Mouse (Mus musculus) spleen, postnatal 36 days (tissue): ENCODE data around the gene Raf1.
A peak's percentile ranks its signal among the peaks of the same experiment; 100 is the strongest.
"Not testable (repeated sequence)": the region's sequence is repeated elsewhere in the genome, so short reads cannot be mapped to it uniquely, and the experiment has no call there.

Source experiments
- DNase-seq, 2 experiments: peaks; one replicate each; pipeline ENCODE4 v3.0.0; 2022; ENCODE audit warnings: low spot score in 2 of 2, mixed read lengths in 1 of 2

Raf1 gene

GRCm38 (mm10) chr6:115681066-115681465 is 4.6 kb upstream of the Raf1 start:
- no peak for DNase-seq

GRCm38 (mm10) chr6:115678012-115678411 is 1.6 kb upstream of the Raf1 start:
- no peak for DNase-seq

- DNase-seq: no peak
These were observed 1.0 kb upstream of the Raf1 start for GRCm38 (mm10) chr6:115677441-115677840.

- peak; percentile 55 to 58 for DNase-seq
These were observed 713 bp downstream of the Raf1 start for GRCm38 (mm10) chr6:115675508-115676336.

GRCm38 (mm10) chr6:115675166-115675507 is 1.3 kb downstream of the Raf1 start:
- DNase-seq: no peak

GRCm38 (mm10) chr6:115674316-115674715 is 2.1 kb downstream of the Raf1 start:
- no peak for DNase-seq

GRCm38 (mm10) chr6:115672700-115673099 is 3.7 kb downstream of the Raf1 start:
- DNase-seq: no peak

GRCm38 (mm10) chr6:115666641-115667040 is 9.8 kb downstream of the Raf1 start:
- peak in 1 of 2 experiments; percentile 30 for DNase-seq

- DNase-seq: no peak
These were observed 12.2 kb downstream of the Raf1 start for GRCm38 (mm10) chr6:115664268-115664667.

- no peak for DNase-seq
These were observed 17.6 kb downstream of the Raf1 start for GRCm38 (mm10) chr6:115658802-115659201.

GRCm38 (mm10) chr6:115653939-115654338 is 22.5 kb downstream of the Raf1 start:
- no peak for DNase-seq

GRCm38 (mm10) chr6:115651719-115652118 is 24.7 kb downstream of the Raf1 start:
- DNase-seq: no peak

- DNase-seq: peak; percentile 21 to 32
These were observed 25.7 kb downstream of the Raf1 start for GRCm38 (mm10) chr6:115650476-115651427.

GRCm38 (mm10) chr6:115649792-115650365 is 26.6 kb downstream of the Raf1 start:
- no peak for DNase-seq

- no peak for DNase-seq
These were observed 33.1 kb downstream of the Raf1 start for GRCm38 (mm10) chr6:115643315-115643714.

- not testable (repeated sequence) for DNase-seq
These were observed 38.2 kb downstream of the Raf1 start for GRCm38 (mm10) chr6:115638188-115638587.

GRCm38 (mm10) chr6:115634015-115634414 is 42.4 kb downstream of the Raf1 start:
- DNase-seq: no peak

GRCm38 (mm10) chr6:115631056-115631795 is 45.2 kb downstream of the Raf1 start:
- no peak for DNase-seq

GRCm38 (mm10) chr6:115626121-115626520 is 50.3 kb downstream of the Raf1 start:
- DNase-seq: no peak

- DNase-seq: no peak
These were observed 55.5 kb downstream of the Raf1 start for GRCm38 (mm10) chr6:115620942-115621341.

GRCm38 (mm10) chr6:115619818-115620217 is 56.6 kb downstream of the Raf1 start:
- DNase-seq: peak in 1 of 2 experiments; percentile 9
